ENCODE assay signal across 29 mouse cellular contexts in the genomic region with DNA sequence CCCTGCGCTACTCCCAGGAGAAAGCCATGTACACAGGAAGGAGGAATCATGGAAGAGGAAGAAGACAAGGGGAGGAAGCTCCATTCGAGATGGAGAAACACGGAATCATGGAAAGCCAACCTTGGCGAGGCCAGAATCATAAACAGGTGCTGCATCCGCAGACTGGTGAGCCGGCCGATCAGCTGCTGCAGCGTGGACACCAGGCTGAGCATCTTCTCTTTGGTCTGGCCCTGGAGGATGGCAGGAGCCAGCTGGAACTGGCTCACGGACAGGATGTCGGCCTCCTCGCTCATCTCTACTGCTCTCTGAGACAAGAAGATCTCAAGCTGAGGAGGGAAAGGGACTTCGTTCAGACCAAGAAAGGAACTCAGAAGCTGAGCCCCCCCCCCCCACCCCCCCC. TPM values are rescaled to one million over a fixed set of nuclear protein-coding genes. Genes with fewer than 3 reads are reported as not detected.
DNase-seq lines count a peak whose midpoint lies in the region; ATAC-seq and TF ChIP-seq lines count a peak whose summit lies in the region.
"Had no signal": no experiment of that assay in that cellular context is flagged by ENCODE, and none has a peak within 500 bp of the region (broad histone marks: within the 10 kb centered on the region; RNA-seq: fewer than 3 reads in every experiment).

No protein-coding gene starts in this region.

- H3K27me3 ChIP-seq in neural tube, embryonic 11.5 days (ENCODE audit: control insufficient read depth, insufficient read depth, low read length) = no peaks in the 10 kb centered on the region
- H3K27me3 ChIP-seq: embryonic facial prominence, embryonic 13.5 days; liver, embryonic 13.5 days; stomach, embryonic 15.5 days had no signal

- DNase-seq in cerebellum, adult 11-12 months = peak; percentile 19
- DNase-seq in cerebellum, adult 8-10 months = no peak
- DNase-seq in gastrocnemius, adult 2 months = no peak
- DNase-seq in gastrocnemius, postnatal 25 days = no peak
- no peak for DNase-seq in neural tube, embryonic 11.5 days (ENCODE audit: low spot score)
- no peak for DNase-seq in neural tube, embryonic 10.5 days (ENCODE audit: extremely low spot score, low spot score)
- DNase-seq in thymus, postnatal 25 days = no peak
- no peak for DNase-seq in left cerebral cortex, adult 8-10 months (ENCODE audit: low spot score in 2 of 2)
- DNase-seq: adrenal gland, adult 8-10 months; gastrocnemius, postnatal 14 days; heart, adult 18-20 months; heart, postnatal 14 days; kidney, adult 18-20 months; kidney, postnatal 4 days; liver, embryonic 13.5 days; lung, adult 2 months; lung, postnatal 14 days; right cerebral cortex, adult 18-20 months; right cerebral cortex, postnatal 4 days; thymus, postnatal 4 days had no signal

- intact Hi-C loops in gastrocnemius, adult 2 months (cut with DNase I) = loop anchor here (5.0 kb wide), 1 partner anchor 146 kb away; no protein-coding TSS in a partner anchor

- no peak for TF ChIP-seq CTCF in gastrocnemius, adult 2 months (IDR thresholded peaks at IDR 0.05)

- 88% methylated on average over 12 of the region's 12 CpGs for WGBS in neural tube, embryonic 11.5 days

- H3K27ac ChIP-seq in gastrocnemius, adult 2 months = peak overlapping the region; percentile 98; the same call in 1 of the 2 replicates
- H3K27ac ChIP-seq in neural tube, embryonic 11.5 days (ENCODE audit: low read depth, low read length) = peak overlapping the region; percentile 89
- H3K27ac ChIP-seq: embryonic facial prominence, embryonic 13.5 days; heart, embryonic 13.5 days; liver, embryonic 13.5 days; stomach, embryonic 15.5 days had no signal

- H3K9me3 ChIP-seq in neural tube, embryonic 11.5 days (ENCODE audit: control insufficient read depth, low read length) = no peaks in the 10 kb centered on the region
- H3K9me3 ChIP-seq: embryonic facial prominence, embryonic 13.5 days; heart, embryonic 13.5 days; liver, embryonic 13.5 days; stomach, embryonic 15.5 days had no signal

- no peak for ATAC-seq in neural tube, embryonic 11.5 days (ENCODE audit: insufficient read depth, low FRiP score, low TSS enrichment)
- ATAC-seq: activated CD4-positive, CD25-positive, alpha-beta regulatory T cell, adult 4 months; forebrain, embryonic 16.5 days had no signal

- H3K4me1 ChIP-seq in neural tube, embryonic 11.5 days (ENCODE audit: control insufficient read depth, insufficient read depth, low read length) = peaks cover 42% of the 10 kb centered on the region
- H3K4me1 ChIP-seq: embryonic facial prominence, embryonic 13.5 days; stomach, embryonic 15.5 days had no signal

- no peak overlapping the region for H3K4me3 ChIP-seq in gastrocnemius, adult 2 months
- H3K4me3 ChIP-seq in neural tube, embryonic 11.5 days (ENCODE audit: low read depth, low read length) = no peak overlapping the region
- H3K4me3 ChIP-seq: embryonic facial prominence, embryonic 13.5 days; erythroblast, embryonic 14.5 days; heart, embryonic 13.5 days; liver, embryonic 13.5 days; stomach, embryonic 15.5 days had no signal

- peak overlapping the region; percentile 14; the same call in 1 of the 2 replicates for H3K9ac ChIP-seq in neural tube, embryonic 11.5 days (ENCODE audit: low read length)
- H3K9ac ChIP-seq: embryonic facial prominence, embryonic 13.5 days; heart, embryonic 13.5 days; liver, embryonic 13.5 days; stomach, embryonic 15.5 days had no signal

- H3K36me3 ChIP-seq in neural tube, embryonic 11.5 days (ENCODE audit: control insufficient read depth, insufficient read depth, low read length) = peaks cover 2% of the 10 kb centered on the region; the same call in 1 of the 2 replicates

- H3K4me2 ChIP-seq in neural tube, embryonic 11.5 days (ENCODE audit: low read depth) = no peak overlapping the region
- H3K4me2 ChIP-seq: embryonic facial prominence, embryonic 13.5 days; heart, embryonic 13.5 days; liver, embryonic 13.5 days; stomach, embryonic 15.5 days had no signal

RNA-seq across cellular contexts. Expression of a gene that starts 7.7 kb away (rescaled TPM):
- 10 to 100 TPM; 21.5 to 24.0 TPM for total RNA-seq in gastrocnemius, adult 2 months (2021)
- 10 to 100 TPM; 22.3 to 23.0 TPM for total RNA-seq in gastrocnemius, postnatal 25 days (2021)
- polyA plus RNA-seq in neural tube, embryonic 11.5 days (2014; fragmentation: Nextera tagmentation; extraction: Ambion mirVana) = 92.7 and 93.1 TPM in 2 replicates
- 10 to 100 TPM; 40.6 to 44.6 (median 41.9) TPM for total RNA-seq in left cerebral cortex, adult 8-10 months (2022)

RNA-seq across cellular contexts. Expression of a gene that starts 19.3 kb away (rescaled TPM):
- not detected for total RNA-seq in gastrocnemius, adult 2 months (2021)
- not detected for total RNA-seq in gastrocnemius, postnatal 25 days (2021)
- 0.57 and 0.78 TPM in 2 replicates for polyA plus RNA-seq in neural tube, embryonic 11.5 days (2014; fragmentation: Nextera tagmentation; extraction: Ambion mirVana)
- total RNA-seq in left cerebral cortex, adult 8-10 months (2022) = not detected
- total RNA-seq: gastrocnemius, postnatal 14 days; left cerebral cortex, postnatal 36 days; megakaryocyte progenitor cell, adult 5-6 weeks; monocyte, adult 5-6 weeks had no signal

RNA-seq across cellular contexts. Expression of a gene that starts 35.2 kb away (rescaled TPM):
- 1 to 10 TPM; 7.4 to 8.2 TPM for total RNA-seq in gastrocnemius, adult 2 months (2021)
- 1 to 10 TPM; 7.0 to 8.3 TPM for total RNA-seq in gastrocnemius, postnatal 25 days (2021)
- polyA plus RNA-seq in neural tube, embryonic 11.5 days (2014; fragmentation: Nextera tagmentation; extraction: Ambion mirVana) = 24.0 and 26.2 TPM in 2 replicates
- total RNA-seq in left cerebral cortex, adult 8-10 months (2022) = 10 to 100 TPM; 43.7 to 51.2 (median 48.6) TPM

RNA-seq across cellular contexts. Expression of a gene that starts 58.9 kb away (rescaled TPM):
- 10 to 100 TPM; 21.4 to 31.0 TPM for total RNA-seq in gastrocnemius, adult 2 months (2021)
- total RNA-seq in gastrocnemius, postnatal 25 days (2021) = 10 to 100 TPM; 28.2 to 31.1 TPM
- polyA plus RNA-seq in neural tube, embryonic 11.5 days (2014; fragmentation: Nextera tagmentation; extraction: Ambion mirVana) = 44.8 and 46.5 TPM in 2 replicates
- total RNA-seq in left cerebral cortex, adult 8-10 months (2022) = 10 to 100 TPM in 1 of 4 experiments, 1 to 10 TPM in 3; 6.4 to 10.7 (median 6.8) TPM
- polyA plus RNA-seq: activated CD4-positive, CD25-positive, alpha-beta regulatory T cell, adult 4 months had no signal

Comparison
In these comparisons a context has a peak if more than half of its experiments do, and no peak if none do; other contexts are left out.
1. RNA of a gene that starts 35.2 kb away (total RNA-seq): 43.7 to 51.2 TPM in left cerebral cortex, adult 8-10 months; 7.0 to 8.3 TPM in gastrocnemius, postnatal 25 days and 7.4 to 8.2 TPM in gastrocnemius, adult 2 months; every median in the first group is over 4 times any median in the second.